Mouse (Mus musculus): Measurements from ENCODE around the gene Toe1. TPM values are rescaled to one million over a fixed set of nuclear protein-coding genes. Genes with fewer than 3 reads are reported as not detected.

The Toe1 gene
- polyA plus RNA-seq, 1 experiment = 6.0 TPM

DNA sequence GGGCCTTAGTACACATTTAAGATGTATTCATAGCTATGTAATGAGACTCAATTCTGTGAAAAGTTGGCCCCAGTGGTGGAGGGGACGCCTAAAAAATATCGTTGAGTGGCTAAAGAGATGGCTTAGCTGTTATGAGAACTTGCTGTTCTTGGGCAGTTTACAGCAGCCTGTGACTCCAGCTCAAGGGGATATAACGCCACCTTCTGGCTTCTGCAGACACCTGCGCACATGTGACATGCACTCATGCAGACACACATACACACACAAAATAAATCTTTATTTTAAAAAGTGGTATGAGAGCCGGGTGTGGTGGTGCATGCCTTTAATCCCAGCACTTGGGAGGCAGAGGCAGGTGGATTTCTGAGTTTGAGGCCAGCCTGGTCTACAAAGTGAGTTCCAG, 31.0 kb downstream of the Toe1 start:
- no peak overlapping the region for H3K27ac ChIP-seq (replicated peaks; ENCODE audit: low read depth, low read length)
- no peaks in the 10 kb centered on the region for H3K4me1 ChIP-seq (ENCODE audit: control insufficient read depth, insufficient read depth, insufficient read length, low read length)
- H3K4me3 ChIP-seq (ENCODE audit: insufficient read depth, low read depth, low read length) = no peak overlapping the region

DNA sequence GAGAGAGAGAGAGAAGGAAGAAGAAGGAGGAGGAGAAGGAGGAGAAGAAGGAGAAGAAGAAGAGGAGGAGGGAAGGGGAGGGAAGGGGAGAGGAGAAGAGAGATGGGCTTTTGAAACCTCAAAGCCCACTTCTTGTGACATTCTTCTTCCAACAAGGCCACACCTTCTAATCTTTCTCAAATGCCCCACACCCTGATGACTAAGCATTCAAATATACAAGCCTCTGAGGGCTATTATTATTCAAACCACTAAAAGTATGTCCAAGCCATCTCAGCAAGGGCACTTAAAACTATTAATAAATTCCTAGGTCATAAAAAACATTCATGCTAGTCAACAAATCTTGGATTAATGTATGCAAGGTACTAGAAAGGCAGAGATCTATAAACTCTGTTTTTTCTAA, 38.4 kb downstream of the Toe1 start:
- Histone ChIP-seq H3K27ac (replicated peaks; ENCODE audit: low read depth, low read length) (no peak overlapping the region), H3K4me1 (ENCODE audit: control insufficient read depth, insufficient read depth, insufficient read length, low read length) (no peaks in the 10 kb centered on the region), H3K4me3 (ENCODE audit: insufficient read depth, low read depth, low read length) (no peak overlapping the region)

- Histone ChIP-seq H3K4me3 (ENCODE audit: insufficient read depth, low read depth, low read length) (no peak overlapping the region), H3K27ac (replicated peaks; ENCODE audit: low read depth, low read length) (no peak overlapping the region), H3K4me1 (ENCODE audit: control insufficient read depth, insufficient read depth, insufficient read length, low read length) (no peaks in the 10 kb centered on the region)
These were observed 38.9 kb downstream of the Toe1 start for GRCm38 (mm10) chr4:116768510-116768909.

DNA sequence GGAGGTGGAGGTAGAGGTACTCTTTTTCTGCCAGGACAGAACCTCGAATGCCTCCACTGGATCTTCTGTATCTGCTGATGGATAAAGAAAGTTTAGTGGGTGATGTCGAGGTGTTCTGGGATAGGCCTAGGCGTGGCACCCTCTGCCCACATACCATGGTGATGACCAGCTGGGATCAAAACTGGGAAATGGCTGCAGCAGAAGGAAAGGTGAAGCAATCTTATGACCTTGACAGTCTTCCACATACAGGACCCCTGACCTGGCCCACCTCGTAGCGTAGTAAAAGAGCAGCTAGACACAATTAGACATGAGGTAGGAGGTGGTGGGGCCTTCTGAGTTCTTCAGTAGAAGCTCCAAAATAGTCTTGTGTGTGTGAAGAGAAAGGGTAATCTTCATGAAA, 43.4 kb downstream of the Toe1 start:
- no peaks in the 10 kb centered on the region for H3K4me1 ChIP-seq (ENCODE audit: control insufficient read depth, insufficient read depth, insufficient read length, low read length)
- H3K27ac ChIP-seq (replicated peaks; ENCODE audit: low read depth, low read length) = no peak overlapping the region
- H3K4me3 ChIP-seq (ENCODE audit: insufficient read depth, low read depth, low read length) = no peak overlapping the region

DNA sequence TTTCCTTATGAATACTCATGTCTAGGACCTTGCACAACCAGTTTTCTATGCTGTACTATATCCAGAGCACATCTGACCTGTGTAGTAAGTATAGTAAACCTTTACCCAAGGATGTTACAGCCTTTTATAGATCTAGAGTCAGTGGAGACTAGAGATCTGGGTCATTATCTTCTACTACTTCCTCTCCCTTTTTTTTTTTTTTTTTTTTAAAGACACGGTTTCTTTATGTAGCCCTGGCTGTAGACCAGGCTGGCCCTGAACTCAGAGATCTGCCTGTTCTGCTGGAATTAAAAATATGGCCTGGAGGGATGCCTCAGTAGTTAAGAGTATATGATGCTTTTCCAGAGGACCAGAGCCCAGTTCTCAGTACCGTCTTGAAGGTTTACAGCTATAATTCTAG, 45.5 kb downstream of the Toe1 start:
- Histone ChIP-seq H3K4me3 (ENCODE audit: insufficient read depth, low read depth, low read length) (no peak overlapping the region), H3K4me1 (ENCODE audit: control insufficient read depth, insufficient read depth, insufficient read length, low read length) (no peaks in the 10 kb centered on the region), H3K27ac (replicated peaks; ENCODE audit: low read depth, low read length) (no peak overlapping the region)

- H3K4me1 ChIP-seq (ENCODE audit: control insufficient read depth, insufficient read depth, insufficient read length, low read length) = no peaks in the 10 kb centered on the region
- H3K4me3 ChIP-seq (ENCODE audit: insufficient read depth, low read depth, low read length) = no peak overlapping the region
- H3K27ac ChIP-seq (replicated peaks; ENCODE audit: low read depth, low read length) = no peak overlapping the region
These were observed 57.7 kb downstream of the Toe1 start for GRCm38 (mm10) chr4:116749750-116750149.

Other genes with a start within 250 kb of the Toe1 start
- gene Gpbp1l1, start 250.0 kb downstream of the Toe1 start, polyA plus RNA-seq (2012; ENCODE audit: insufficient read depth, insufficient read length, missing spikeins) = 47.5 and 53.5 TPM in 2 replicates
- 2.7 and 4.5 TPM in 2 replicates for gene Ccdc17, start 211.0 kb downstream of the Toe1 start, polyA plus RNA-seq (2012; ENCODE audit: insufficient read depth, insufficient read length, missing spikeins)
- 7.7 and 12.5 TPM in 2 replicates for gene Nasp, start 179.7 kb downstream of the Toe1 start, polyA plus RNA-seq (2012; ENCODE audit: insufficient read depth, insufficient read length, missing spikeins)
- 444 and 532 TPM in 2 replicates for gene Akr1a1, start 156.0 kb downstream of the Toe1 start, polyA plus RNA-seq (2012; ENCODE audit: insufficient read depth, insufficient read length, missing spikeins)
- 971 and 1,048 TPM in 2 replicates for gene Prdx1, start 122.1 kb downstream of the Toe1 start, polyA plus RNA-seq (2012; ENCODE audit: insufficient read depth, insufficient read length, missing spikeins)
- 49.4 and 64.1 TPM in 2 replicates for gene Mmachc, start 99.2 kb downstream of the Toe1 start, polyA plus RNA-seq (2012; ENCODE audit: insufficient read depth, insufficient read length, missing spikeins)
- 12.1 and 12.3 TPM in 2 replicates for gene Ccdc163, start 99.1 kb downstream of the Toe1 start, polyA plus RNA-seq (2012; ENCODE audit: insufficient read depth, insufficient read length, missing spikeins)
- 1.7 and 6.7 TPM in 2 replicates for gene Tesk2, start 86.7 kb downstream of the Toe1 start, polyA plus RNA-seq (2012; ENCODE audit: insufficient read depth, insufficient read length, missing spikeins)
- gene Mutyh, start 83 bp upstream of the Toe1 start, polyA plus RNA-seq (2012; ENCODE audit: insufficient read depth, insufficient read length, missing spikeins) = 3.3 and 3.6 TPM in 2 replicates
- gene Hpdl, start 14.1 kb upstream of the Toe1 start, polyA plus RNA-seq (2012; ENCODE audit: insufficient read depth, insufficient read length, missing spikeins) = 6.5 and 10.3 TPM in 2 replicates
- gene Zswim5, start 69.7 kb upstream of the Toe1 start, polyA plus RNA-seq (2012; ENCODE audit: insufficient read depth, insufficient read length, missing spikeins) = 0.79 and 1.2 TPM in 2 replicates
- gene Urod, start 186.8 kb upstream of the Toe1 start, polyA plus RNA-seq (2012; ENCODE audit: insufficient read depth, insufficient read length, missing spikeins) = 97.3 and 145 TPM in 2 replicates
- gene Hectd3, start 187.7 kb upstream of the Toe1 start, polyA plus RNA-seq (2012; ENCODE audit: insufficient read depth, insufficient read length, missing spikeins) = 12.9 and 15.5 TPM in 2 replicates
- 22.6 TPM in 2 replicates for gene Eif2b3, start 211.8 kb upstream of the Toe1 start, polyA plus RNA-seq (2012; ENCODE audit: insufficient read depth, insufficient read length, missing spikeins)